Mouse (Mus musculus) gastrocnemius, postnatal 10 days (tissue): ENCODE data around the gene Vmn2r18. TPM values are rescaled to one million over a fixed set of nuclear protein-coding genes. Genes with fewer than 3 reads are reported as not detected.

Experiments used
- DNase-seq: peaks from one replicate; pipeline ENCODE4 v3.0.0; 2021; ENCODE audit warnings: mixed read lengths
- long read RNA-seq, 2 experiments: library from polyadenylated mRNA; stranded (forward); transcript quantifications; one replicate each; pipeline ENCODE4 v2.0.0; 2021
- total RNA-seq, 2 experiments: library from RNA; stranded (reverse); gene quantifications; 2 replicates each; pipeline ENCODE4 v1.2.3; 2021

Gene Vmn2r18
- total RNA-seq = not detected
- long read RNA-seq, experiment 1 = 0 reads
- long read RNA-seq, experiment 2 = 0 reads

DNA sequence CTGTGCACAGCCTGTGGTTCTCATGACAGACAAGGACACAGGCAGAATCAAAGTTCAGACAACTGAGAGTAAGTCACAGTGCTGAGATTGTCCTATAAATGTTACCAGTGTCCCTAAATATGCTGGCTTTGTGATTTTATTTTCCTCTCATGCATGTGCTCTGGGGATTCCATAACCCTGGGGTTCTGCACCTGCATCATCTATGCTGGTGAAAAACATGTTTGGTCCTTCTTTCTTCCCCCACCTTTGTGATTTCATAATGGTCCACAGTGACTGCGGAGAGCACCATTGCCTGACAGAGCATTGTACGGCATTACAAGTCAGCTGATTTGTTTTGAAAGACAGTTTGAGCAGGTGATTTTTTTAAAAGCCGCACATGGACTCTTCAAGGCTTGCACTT lies at the start of gene Vmn2r18:
Vmn2r18 (minus strand) TSS at position 101 of the 400 bp plus-strand sequence.
- no peak for DNase-seq

DNA sequence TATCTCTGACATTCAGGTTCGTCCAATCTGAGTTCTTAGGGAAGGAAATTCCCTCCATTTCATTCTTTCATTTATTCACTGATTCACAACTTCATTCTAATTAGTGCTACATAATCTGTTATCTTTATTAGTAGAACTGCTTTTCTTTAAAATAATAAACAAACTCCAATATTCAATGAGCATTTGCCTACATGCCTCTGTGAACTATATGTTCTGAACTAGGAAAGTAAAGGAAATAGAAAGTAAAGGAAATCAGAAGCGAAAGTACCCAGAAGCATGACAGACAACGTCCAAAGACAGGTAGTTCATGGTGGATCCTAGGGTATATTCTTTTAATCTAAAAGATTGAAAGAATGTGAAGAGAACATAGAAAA lies 45.6 kb upstream of the Vmn2r18 start:
- no peak for DNase-seq

DNA sequence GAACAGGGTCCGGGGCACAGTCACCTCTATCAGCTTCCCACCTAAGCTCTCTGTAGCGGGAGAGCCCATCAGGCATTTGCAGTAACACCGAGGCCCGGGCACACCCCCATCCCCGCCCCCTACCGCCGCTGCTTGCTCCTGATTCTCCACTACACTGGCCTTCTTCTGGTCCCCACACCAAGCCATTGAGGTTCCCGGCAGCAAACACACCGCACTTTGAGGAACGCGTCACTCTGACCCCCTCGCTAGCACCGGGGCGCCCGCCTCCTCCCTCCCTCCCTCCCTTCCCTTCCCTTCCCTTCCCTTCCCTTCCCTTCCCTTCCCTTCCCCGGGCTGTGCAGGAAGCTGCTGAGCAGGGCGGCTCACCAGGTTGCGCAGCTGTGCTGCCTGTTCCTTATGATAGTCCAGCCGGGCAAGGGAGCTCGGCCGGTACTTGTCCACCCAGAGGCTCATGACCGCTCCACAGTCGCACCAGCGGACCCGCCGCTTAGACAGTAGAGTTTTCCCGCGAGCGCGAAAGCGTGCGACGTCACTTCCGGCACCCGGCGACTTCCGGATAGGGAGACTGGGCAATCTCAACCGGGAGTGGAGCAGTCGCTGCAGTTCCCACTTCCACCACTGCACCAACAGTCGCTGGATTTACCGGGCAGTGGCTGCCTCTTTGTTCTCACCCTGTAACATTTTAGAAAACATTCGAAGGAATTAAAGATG lies 45.0 kb upstream of the Vmn2r18 start, which contains the start of gene Rfc3:
Rfc3 (minus strand) TSS at position 543 of the 711 bp plus-strand sequence.
- DNase-seq = peak; percentile 97

DNA sequence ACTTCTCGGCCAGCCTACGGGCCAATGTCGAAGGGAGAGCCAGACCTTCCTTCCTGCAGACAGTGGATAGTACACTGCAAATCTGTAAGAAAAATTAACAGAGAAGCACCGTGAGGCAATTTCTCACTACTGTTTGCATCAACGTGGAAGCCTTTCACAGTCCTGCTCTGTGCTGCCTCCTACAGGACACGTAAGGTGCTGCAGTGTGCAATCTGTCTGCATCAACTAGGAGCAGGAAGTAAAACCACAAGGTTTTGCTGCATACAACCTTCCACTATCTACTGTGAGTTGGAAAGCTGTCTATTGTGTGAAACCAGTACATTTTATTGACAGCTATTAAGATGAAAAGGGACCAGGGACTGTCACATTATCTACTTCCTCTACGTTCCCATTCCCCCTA lies 39.0 kb upstream of the Vmn2r18 start:
- no peak for DNase-seq

DNA sequence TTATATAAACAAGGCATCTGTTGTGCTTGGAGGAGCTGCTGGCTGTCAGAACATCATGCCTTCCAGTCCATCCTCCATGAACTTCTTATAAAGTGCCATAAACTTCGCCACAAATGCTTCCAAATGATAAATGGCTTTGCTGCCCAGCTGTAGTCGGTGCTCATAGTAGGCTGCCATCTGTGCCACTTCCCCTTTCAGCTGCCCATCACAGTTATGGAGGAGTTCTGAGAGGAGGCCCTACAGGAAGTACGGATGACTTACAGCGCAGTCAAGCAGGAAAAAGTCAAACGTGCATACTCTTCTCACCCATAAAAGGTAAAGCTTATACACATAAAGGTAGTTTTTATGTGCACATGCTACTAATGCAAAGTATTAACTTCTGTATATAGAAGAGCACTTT lies 37.0 kb upstream of the Vmn2r18 start:
- DNase-seq = no peak

DNA sequence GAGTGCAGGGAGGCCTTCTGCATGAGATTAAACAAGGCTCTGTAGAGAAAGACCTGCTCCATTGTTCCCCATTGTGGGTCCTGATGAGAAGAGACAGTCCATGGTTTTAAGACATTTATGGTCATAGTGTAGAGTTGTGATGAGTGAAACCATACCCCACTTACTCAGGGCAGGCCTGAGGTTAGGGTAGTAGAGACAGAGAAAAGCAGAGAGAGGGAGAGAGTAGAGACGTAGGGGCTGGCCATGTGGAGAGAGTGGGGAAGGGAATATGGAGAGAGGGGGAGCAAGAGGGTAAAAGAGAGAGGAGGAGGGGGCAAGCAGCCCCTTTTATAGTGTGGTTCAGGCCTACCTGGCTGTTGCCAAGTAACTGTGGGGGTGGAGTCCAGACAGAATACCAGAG lies 36.3 kb upstream of the Vmn2r18 start:
- DNase-seq = no peak

DNA sequence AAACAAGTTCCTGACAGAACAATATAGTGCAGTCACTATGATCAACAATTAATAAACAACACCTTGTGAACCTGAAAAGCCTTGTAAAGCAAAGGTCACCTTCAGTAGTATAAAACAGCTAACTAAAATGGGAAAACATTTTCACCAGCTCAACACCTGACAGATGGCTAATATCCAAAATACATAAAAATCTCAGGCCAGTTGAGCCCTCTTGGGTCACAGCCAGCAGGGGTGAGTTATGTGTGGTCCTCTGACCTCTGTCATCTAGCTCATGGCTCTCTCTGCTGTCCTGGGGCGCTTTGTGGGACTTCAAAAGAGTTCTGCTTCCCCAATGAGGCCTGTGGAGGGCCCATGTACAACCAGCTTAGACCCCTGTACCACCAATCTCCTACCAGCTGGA lies 4.1 kb downstream of the Vmn2r18 start:
- no peak for DNase-seq

Other genes with a start within 250 kb of the Vmn2r18 start
- gene Gm42906, start 177.9 kb downstream of the Vmn2r18 start, total RNA-seq = 1 to 10 TPM; 3.0 to 3.1 TPM
- 10 to 100 TPM in 1 of 2 experiments, 1 to 10 TPM in 1; 9.2 to 13.4 TPM for gene Rfc3, start 45.2 kb upstream of the Vmn2r18 start, total RNA-seq